Mouse (Mus musculus) stomach, embryonic 15.5 days (tissue): ENCODE measurements at regions not wholly inside any gene's neighbourhood (a gene's known extent, or its start where the extent isn't known, plus 50 kb on each side); places are given as distances from the start of the nearest gene placed in this dataset.

Experiments
- ATAC-seq: fragments of 200-750 bp; cut with Nextera tagmentation; 2 replicates; pipeline ENCODE4 v1.8.0; 2017; ENCODE audit warnings: low read depth, moderate number of reproducible peaks, moderate TSS enrichment; ENCODE audit not compliant: insufficient read depth, low FRiP score
- H3K27ac ChIP-seq: fragments of 300-500 bp; sonication (generic); 2 replicates; pipeline ENCODE4 v1.5.1; 2015; ENCODE audit warnings: mild to moderate bottlenecking, inconsistent platforms
- H3K27me3 ChIP-seq: fragments of 300-500 bp; sonication (generic); replicated peaks from 2 replicates; pipeline ENCODE4 v1.6.1; 2015; ENCODE audit warnings: inconsistent platforms
- H3K36me3 ChIP-seq: fragments of 300-500 bp; sonication (generic); 2 replicates; pipeline ENCODE4 v1.6.1; 2015; ENCODE audit warnings: inconsistent platforms
- H3K4me1 ChIP-seq: fragments of 300-500 bp; sonication (generic); 2 replicates; pipeline ENCODE4 v1.6.1; 2015; ENCODE audit warnings: inconsistent platforms
- H3K4me2 ChIP-seq: fragments of 300-500 bp; sonication (generic); 2 replicates; pipeline ENCODE4 v1.6.1; 2015; ENCODE audit warnings: mild to moderate bottlenecking, inconsistent platforms
- H3K4me3 ChIP-seq: fragments of 300-500 bp; sonication (generic); replicated peaks from 2 replicates; pipeline ENCODE4 v1.5.1; 2015; ENCODE audit warnings: inconsistent platforms
- H3K9ac ChIP-seq: fragments of 300-500 bp; sonication (generic); 2 replicates; pipeline ENCODE4 v1.6.1; 2015; ENCODE audit warnings: inconsistent platforms
- H3K9me3 ChIP-seq: fragments of 300-500 bp; sonication (generic); 2 replicates; pipeline ENCODE4 v1.6.1; 2016; ENCODE audit warnings: inconsistent platforms
- WGBS: fragments of 180-500 bp; shearing (Covaris S2); methylation state at CpG from one replicate; pipeline ENCODE4 v1.1.7; 2015; 5-methylcytosine and 5-hydroxymethylcytosine counted together

DNA sequence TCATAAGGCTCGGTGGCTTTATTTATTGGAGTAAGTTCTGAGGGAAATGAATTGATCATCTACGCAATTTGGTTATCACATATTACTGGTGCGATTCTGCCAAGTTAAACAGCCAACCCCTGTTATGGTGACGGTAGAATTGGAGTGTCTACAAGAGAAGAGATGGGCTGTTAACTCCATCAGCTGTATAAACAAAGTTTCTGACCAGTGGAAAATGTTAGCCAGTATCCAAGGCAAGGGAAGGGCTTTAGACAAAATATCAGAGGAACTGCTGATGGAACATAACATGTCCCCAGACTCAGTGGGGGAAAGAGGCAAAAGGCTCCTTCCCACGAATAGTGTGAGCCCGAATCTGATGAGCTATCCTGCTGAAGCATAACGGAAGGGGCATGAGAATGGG lies 560.9 kb downstream of the Ebf1 start:
- ATAC-seq: no peak
- H3K4me3 ChIP-seq: no peak overlapping the region
- no peaks in the 10 kb centered on the region for H3K9me3 ChIP-seq
- no peaks in the 10 kb centered on the region for H3K4me1 ChIP-seq
- H3K27ac ChIP-seq: no peak overlapping the region
- no peak overlapping the region for H3K4me2 ChIP-seq
- no peak overlapping the region for H3K9ac ChIP-seq
- H3K27me3 ChIP-seq: no peaks in the 10 kb centered on the region
- WGBS: 82% methylated on average over 7 of the region's 7 CpGs
- H3K36me3 ChIP-seq: no peaks in the 10 kb centered on the region

DNA sequence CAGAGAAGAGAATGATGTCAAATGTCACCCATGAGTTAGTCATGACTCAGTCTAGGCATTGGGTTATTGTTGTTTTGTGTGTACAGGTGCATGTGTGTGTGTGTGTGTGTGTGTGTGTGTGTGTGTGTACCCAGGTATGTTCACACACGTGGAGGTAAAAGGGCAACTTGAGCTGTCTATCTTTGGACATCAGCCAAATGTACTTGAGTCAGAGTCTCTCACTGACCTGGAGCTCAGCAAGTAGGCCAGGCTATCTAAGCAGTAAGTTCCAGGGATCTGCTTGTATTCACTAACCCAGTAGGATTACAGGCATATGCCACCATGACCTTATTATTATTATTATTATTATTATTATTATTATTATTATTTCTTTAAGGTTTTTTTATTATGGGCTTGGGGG lies 561.9 kb downstream of the Ebf1 start:
- Histone ChIP-seq H3K4me2 (no peak overlapping the region), H3K9ac (no peak overlapping the region), H3K4me3 (no peak overlapping the region), H3K27me3 (no peaks in the 10 kb centered on the region), H3K27ac (no peak overlapping the region), H3K36me3 (no peaks in the 10 kb centered on the region), H3K9me3 (no peaks in the 10 kb centered on the region), H3K4me1 (no peaks in the 10 kb centered on the region)
- WGBS: 76% methylated on average over 1 of the region's 1 CpGs
- no peak for ATAC-seq

DNA sequence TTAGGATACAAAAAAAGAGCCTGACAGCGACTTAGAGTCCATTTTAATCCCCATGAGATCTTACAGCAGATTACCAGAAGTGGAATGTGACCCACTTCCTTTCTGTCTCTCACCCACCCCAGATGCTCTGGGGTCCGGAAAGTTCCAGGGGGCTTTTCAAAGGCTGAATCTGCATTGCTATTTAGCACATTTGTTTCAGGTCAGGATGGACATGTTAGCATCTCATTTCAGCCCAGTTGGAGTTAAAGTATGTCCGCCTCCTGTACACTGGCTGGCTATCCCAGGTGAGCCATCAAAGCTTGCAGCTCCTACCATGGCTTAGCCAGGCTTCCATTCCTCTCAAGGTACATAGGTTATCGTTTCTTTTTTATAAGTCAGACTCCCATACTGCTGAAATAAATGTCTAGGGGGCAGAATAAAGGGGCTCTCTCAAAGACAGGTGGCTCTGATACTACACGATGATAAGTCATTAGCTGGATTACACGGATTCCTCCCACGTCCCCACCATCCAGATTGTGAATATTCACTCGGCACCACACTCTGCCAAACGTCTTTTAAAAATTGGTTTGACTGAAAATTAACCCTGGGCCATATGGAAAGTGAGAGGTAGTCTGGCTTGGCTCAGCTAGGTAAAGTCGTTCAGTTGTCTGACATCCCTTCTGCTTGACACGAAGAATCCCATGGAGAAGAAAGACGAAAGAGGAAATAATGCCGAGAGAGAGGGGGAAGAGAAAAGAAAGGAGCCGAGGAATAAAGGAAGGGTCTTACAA lies 573.7 kb downstream of the Ebf1 start:
- ATAC-seq: no peak
- Histone ChIP-seq H3K9me3 (no peaks in the 10 kb centered on the region), H3K36me3 (no peaks in the 10 kb centered on the region), H3K27ac (no peak overlapping the region), H3K4me3 (no peak overlapping the region), H3K4me2 (no peak overlapping the region), H3K27me3 (no peaks in the 10 kb centered on the region), H3K4me1 (no peaks in the 10 kb centered on the region), H3K9ac (no peak overlapping the region)
- WGBS: 60% methylated on average over 14 of the region's 14 CpGs

DNA sequence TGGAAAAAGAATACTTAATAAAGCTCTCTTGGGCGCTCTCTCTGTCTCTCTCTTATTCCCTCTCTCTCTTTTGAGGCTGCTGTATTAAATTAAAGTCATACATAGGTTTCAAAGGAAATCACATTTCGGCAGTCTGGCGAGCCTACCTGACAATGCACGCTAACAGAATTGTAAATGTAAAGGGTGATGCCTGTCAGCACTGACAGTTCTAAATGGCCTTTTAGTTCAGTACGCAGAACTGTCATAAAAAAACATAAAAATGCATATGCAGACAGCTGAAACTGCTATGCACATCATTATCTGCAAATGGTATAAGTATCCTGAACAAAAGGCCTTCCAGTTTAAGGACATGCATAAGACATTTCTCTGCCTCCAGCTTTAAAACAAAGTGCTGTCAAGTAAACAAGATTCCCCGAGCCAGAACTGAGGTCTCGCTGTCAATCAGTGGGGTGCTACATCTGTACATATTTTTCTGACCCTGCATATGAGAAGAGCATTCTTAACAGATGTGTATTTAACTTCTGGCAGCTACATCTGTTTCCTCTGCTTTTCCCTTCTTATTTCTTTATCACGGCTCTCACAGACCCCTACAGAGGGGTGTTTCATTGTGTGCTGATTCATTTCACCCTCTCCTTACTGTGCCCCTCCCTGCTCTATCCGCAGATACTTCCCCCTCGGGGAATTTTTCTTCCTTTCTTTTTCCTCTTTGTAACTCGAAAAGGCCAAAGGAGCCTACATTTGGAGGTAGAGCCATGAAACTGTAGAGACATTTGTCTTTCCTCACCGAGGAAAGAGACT lies 574.5 kb downstream of the Ebf1 start:
- 56% methylated on average over 12 of the region's 12 CpGs for WGBS
- Histone ChIP-seq H3K27ac (no peak overlapping the region), H3K4me1 (no peaks in the 10 kb centered on the region), H3K9me3 (no peaks in the 10 kb centered on the region), H3K4me2 (no peak overlapping the region), H3K27me3 (no peaks in the 10 kb centered on the region), H3K9ac (no peak overlapping the region), H3K36me3 (no peaks in the 10 kb centered on the region), H3K4me3 (no peak overlapping the region)
- ATAC-seq: no peak

DNA sequence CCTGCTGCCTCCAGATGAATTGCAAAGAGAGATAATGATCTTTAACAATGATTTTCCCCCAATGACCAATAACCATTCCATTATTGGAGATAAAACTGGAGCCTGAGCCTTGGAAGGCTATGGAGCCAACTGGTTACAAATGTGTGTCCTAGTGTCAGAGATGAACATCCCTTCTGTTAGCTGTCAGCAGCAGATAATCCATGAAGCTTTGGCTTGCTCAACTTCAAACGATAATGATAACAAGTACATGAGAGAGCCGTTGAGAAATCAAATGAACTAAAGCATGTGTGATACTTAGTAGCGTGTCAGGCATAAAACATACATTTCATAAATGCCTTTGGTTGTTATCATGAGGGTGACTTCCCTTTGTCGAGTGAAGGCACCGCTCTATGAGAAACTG lies 576.2 kb downstream of the Ebf1 start:
- no peaks in the 10 kb centered on the region for H3K27me3 ChIP-seq
- 84% methylated on average over 5 of the region's 5 CpGs for WGBS
- ATAC-seq: no peak
- no peak overlapping the region for H3K9ac ChIP-seq
- H3K27ac ChIP-seq: no peak overlapping the region
- H3K4me1 ChIP-seq: no peaks in the 10 kb centered on the region
- H3K4me2 ChIP-seq: no peak overlapping the region
- no peaks in the 10 kb centered on the region for H3K9me3 ChIP-seq
- no peak overlapping the region for H3K4me3 ChIP-seq
- H3K36me3 ChIP-seq: no peaks in the 10 kb centered on the region

DNA sequence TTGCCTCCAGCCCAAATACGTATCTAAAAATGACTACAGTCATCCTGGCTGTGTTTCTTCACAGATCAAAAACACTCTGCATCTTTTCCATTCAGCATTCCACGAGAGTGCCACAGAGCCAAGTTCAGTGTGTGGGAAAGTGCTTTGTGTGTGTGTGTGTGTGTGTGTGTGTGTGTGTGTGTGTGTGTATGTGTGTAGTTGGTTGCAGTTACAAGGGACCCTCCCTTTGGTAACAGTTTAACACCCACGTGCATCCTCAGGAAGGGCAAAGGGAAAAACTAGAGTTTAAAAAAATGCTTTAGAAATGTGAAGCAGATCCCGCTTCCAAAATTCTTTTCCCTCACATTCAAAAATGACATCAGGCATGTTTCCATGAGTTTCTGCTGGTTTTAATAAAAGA lies 582.4 kb downstream of the Ebf1 start:
- Histone ChIP-seq H3K4me1 (no peaks in the 10 kb centered on the region), H3K27me3 (no peaks in the 10 kb centered on the region), H3K9ac (no peak overlapping the region), H3K27ac (no peak overlapping the region), H3K4me3 (no peak overlapping the region), H3K36me3 (no peaks in the 10 kb centered on the region), H3K4me2 (no peak overlapping the region), H3K9me3 (no peaks in the 10 kb centered on the region)
- 66% methylated on average over 4 of the region's 4 CpGs for WGBS
- ATAC-seq: no peak

DNA sequence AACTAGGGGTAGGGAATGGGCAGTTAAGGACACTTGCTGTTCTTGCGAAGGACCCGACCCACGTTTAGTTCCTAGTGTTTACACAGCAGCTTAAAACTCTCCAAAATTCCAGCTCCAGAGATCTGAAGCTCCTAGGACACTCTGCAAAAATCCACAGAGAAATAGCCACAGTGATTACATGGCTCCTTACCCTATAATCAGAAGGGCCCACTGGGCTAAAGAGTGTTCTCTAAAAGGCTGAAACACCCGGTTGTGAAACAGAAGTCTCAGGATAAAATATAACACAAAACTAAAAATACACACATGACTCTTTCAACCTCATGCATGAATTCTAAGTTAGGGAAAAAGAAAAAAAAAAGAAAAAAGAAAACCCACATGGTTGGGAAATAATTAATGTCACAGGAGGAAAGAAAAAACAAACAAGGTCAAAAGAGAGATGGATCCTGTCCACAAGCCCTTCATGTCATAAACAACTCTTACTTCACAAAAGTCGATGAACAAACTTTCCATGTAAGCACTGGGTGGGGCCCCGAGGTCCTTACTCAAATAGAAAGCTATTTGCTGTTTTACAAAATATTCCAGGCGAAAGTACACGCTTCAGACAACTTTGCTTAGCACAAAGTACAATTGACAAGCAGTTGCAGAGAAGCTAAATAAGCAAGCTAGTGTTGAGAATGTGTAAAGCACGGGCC lies 583.7 kb downstream of the Ebf1 start:
- Histone ChIP-seq H3K4me2 (no peak overlapping the region), H3K9ac (no peak overlapping the region), H3K4me3 (no peak overlapping the region), H3K27ac (no peak overlapping the region), H3K27me3 (no peaks in the 10 kb centered on the region), H3K9me3 (no peaks in the 10 kb centered on the region), H3K4me1 (no peaks in the 10 kb centered on the region), H3K36me3 (no peaks in the 10 kb centered on the region)
- WGBS: 55% methylated on average over 9 of the region's 9 CpGs
- no peak for ATAC-seq

DNA sequence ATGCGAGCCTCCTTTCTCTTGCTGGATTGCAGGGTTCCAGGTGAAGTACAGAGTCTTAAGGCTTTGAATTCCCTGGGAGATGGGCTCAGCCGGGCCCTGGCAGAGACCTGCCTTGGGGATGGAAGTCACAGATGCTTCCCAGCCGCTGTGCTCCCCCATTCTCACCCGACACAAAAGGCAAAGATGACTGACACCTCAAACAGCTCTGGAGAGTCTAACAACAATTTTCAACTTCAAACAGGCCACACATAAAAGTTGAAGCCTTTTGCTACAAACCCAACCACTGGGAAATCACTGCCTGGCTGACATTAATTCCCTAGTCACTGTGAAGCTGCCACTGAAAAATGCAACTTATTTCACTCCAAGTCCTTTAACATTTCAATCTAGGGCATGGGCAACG lies 586.3 kb downstream of the Ebf1 start:
- H3K27ac ChIP-seq: no peak overlapping the region

DNA sequence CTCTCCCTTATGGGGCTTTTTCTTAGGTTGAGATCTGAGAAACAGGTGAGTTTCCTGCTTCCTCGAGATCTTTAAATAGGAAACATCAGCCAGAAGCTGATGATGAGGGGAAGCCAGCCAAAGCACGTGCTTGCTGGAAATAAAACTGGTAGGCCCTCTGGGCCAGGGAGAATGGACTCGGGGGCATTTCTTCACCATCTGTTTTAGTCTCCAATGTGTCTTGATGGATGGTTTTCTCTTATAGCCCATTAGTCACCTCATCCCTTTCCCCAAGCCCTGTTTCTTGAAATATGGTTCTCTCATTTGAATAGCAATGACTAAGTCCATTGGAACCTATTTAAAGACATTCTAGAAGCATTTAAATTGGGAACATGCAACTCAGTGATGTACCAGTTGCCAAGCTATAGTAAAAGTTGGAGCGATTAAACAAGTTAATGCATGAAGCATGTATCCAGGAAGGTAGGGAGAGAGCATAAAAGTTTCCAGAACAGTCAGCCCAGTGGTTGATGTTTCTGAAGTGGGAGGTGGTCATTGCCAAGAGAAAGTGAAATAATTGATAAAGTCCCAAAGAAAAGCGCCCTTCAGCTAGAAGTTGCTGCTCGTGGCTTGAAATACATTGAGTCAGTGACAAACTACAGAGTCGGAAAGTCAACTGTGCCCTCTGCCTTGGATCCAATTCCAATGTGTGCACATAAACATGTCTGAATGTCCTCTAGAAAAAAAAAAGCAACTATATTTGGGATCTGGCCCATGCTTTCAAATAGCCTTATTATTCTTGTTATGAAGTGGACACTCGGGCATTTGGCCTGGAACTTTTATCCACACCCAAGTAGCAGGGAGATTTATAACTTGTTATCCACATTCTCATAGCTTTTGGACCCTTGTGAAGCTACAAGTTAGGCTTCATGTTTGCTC lies 589.8 kb downstream of the Ebf1 start:
- Histone ChIP-seq H3K36me3 (no peaks in the 10 kb centered on the region), H3K4me1 (no peaks in the 10 kb centered on the region), H3K27me3 (no peaks in the 10 kb centered on the region), H3K9ac (no peak overlapping the region), H3K27ac (no peak overlapping the region), H3K4me2 (no peak overlapping the region), H3K9me3 (no peaks in the 10 kb centered on the region), H3K4me3 (no peak overlapping the region)
- no peak for ATAC-seq
- 72% methylated on average over 8 of the region's 8 CpGs for WGBS

More for the DNA sequence above, 586.3 kb downstream of the Ebf1 start:
- 71% methylated on average over 5 of the region's 5 CpGs for WGBS
- ATAC-seq: no peak
- Histone ChIP-seq H3K4me2 (no peak overlapping the region), H3K9ac (no peak overlapping the region), H3K4me3 (no peak overlapping the region), H3K4me1 (no peaks in the 10 kb centered on the region), H3K9me3 (no peaks in the 10 kb centered on the region), H3K27me3 (no peaks in the 10 kb centered on the region), H3K36me3 (no peaks in the 10 kb centered on the region)

DNA sequence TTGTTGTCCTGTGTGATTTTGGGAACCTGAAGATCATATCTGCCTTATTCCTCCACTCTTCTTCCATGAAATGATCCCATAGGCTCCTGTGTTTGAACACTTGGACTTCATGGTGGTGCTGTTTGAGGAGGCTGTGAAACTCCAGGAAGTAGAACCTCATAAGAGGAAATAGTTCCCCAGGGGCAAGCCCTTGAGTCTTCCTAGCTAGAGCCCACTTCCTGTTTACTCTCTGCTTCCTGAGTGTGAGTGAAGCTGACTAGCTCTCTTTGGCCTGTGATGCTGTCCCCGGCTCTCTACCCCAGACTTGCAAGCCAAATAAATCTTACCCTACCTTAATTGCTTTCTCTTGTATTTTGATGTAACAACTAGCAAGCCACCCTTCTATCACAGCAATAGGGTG lies 597.0 kb downstream of the Ebf1 start:
- H3K36me3 ChIP-seq: no peaks in the 10 kb centered on the region
- no peak overlapping the region for H3K27ac ChIP-seq
- WGBS: 59% methylated on average over 1 of the region's 1 CpGs
- H3K4me1 ChIP-seq: no peaks in the 10 kb centered on the region
- H3K27me3 ChIP-seq: no peaks in the 10 kb centered on the region
- no peak overlapping the region for H3K4me3 ChIP-seq
- no peak overlapping the region for H3K9ac ChIP-seq
- H3K9me3 ChIP-seq: no peaks in the 10 kb centered on the region
- no peak for ATAC-seq
- H3K4me2 ChIP-seq: no peak overlapping the region

DNA sequence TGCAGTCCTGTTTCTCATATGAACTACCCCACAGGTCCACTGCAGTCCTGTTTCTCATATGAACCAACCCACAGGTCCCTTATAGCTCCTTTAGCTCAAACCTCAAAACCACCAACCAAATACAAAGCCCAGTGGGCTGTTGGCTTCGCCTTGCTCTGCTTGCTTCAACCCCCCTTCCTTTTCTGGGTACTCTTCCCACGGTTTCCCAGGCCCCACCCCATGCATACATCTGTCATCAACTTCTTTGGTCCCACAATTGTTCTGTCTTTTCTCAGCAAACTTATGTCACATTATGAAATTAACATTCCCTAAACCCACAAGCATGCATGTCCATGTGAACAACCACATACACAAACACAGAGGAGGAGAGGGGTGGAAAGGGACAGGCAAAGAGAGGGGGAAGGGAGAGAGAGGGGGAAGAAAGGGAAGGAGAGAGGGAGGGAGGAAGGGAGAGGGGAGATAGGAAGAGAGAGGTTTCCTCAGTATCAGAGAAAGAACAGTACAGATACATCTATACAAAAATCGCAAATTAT lies 599.9 kb downstream of the Ebf1 start:
- ATAC-seq: no peak

More for the DNA sequence above, 599.9 kb downstream of the Ebf1 start:
- no peaks in the 10 kb centered on the region for H3K36me3 ChIP-seq
- no peak overlapping the region for H3K9ac ChIP-seq
- 67% methylated on average over 3 of the region's 3 CpGs for WGBS
- H3K27me3 ChIP-seq: no peaks in the 10 kb centered on the region
- H3K9me3 ChIP-seq: no peaks in the 10 kb centered on the region
- no peaks in the 10 kb centered on the region for H3K4me1 ChIP-seq
- H3K4me2 ChIP-seq: no peak overlapping the region
- no peak overlapping the region for H3K4me3 ChIP-seq
- no peak overlapping the region for H3K27ac ChIP-seq
